Mouse (Mus musculus): ENCODE results near the gene Ccdc88c.

- TF ChIP-seq POLR2A (IDR thresholded peaks at IDR 0.05; ENCODE audit: insufficient read depth, low read depth, low read length) (no peak), CTCF (IDR thresholded peaks at IDR 0.05) (no peak), EP300 (IDR thresholded peaks at IDR 0.05; ENCODE audit: insufficient read depth, low read depth, low read length) (no peak)
These were observed 45.3 kb downstream of the Ccdc88c start for GRCm38 (mm10) chr12:100983565-100983964.

Measured in heart, adult 2 months (tissue).